Comparison of ENCODE assay signal across 8 mouse cellular contexts in the genomic region with DNA sequence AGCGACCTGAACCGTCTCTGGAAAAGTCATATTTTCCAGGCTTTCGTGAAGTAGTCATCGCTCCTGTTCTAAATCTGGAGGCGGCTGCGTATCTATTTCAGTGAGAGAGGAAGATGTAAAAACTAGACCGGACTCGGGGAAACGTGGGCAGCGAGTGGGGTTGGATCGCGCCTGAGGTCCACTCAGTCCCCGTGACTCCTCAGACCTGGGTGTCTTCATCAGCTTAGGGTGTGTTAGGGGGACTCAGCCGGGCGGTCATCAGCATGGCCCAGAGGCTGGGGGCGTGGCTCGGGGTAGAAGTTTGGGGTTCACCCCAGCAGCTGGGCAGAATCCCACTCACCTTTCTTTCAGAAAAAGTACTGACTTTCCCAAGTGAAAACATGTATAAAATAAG.
DNase-seq lines count a peak whose midpoint lies in the region; ATAC-seq lines count a peak whose summit lies in the region.

No protein-coding gene starts in this region.

- H3K9me3 ChIP-seq in heart, embryonic 14.5 days (ENCODE audit: control insufficient read depth, low read length), result no peaks in the 10 kb centered on the region
- H3K9me3 ChIP-seq in hindbrain, embryonic 10.5 days, result no peaks in the 10 kb centered on the region

- H3K4me3 ChIP-seq in heart, embryonic 14.5 days (ENCODE audit: control insufficient read depth in 1 of 2, insufficient read depth in 1 of 2, low read depth in 1 of 2, low read length in 2 of 2), result peak overlapping the region; percentile 62 to 85
- peak overlapping the region; percentile 60 for H3K4me3 ChIP-seq in hindbrain, embryonic 10.5 days
- H3K4me3 ChIP-seq in macrophage (ENCODE audit: inconsistent target), result peak overlapping the region; percentile 52

- H3K4me2 ChIP-seq in heart, embryonic 14.5 days (ENCODE audit: low read length), result peak overlapping the region; percentile 81

- H3K9ac ChIP-seq in heart, embryonic 14.5 days (ENCODE audit: low read length), result peak overlapping the region; percentile 87

- no peaks in the 10 kb centered on the region for H3K27me3 ChIP-seq in heart, embryonic 14.5 days (ENCODE audit: control insufficient read depth, insufficient read depth, low read length)
- H3K27me3 ChIP-seq in hindbrain, embryonic 10.5 days (ENCODE audit: insufficient read depth, poor library complexity, severe bottlenecking), result no peaks in the 10 kb centered on the region

- H3K79me2 ChIP-seq in macrophage (ENCODE audit: inconsistent target), result no peaks in the 10 kb centered on the region

- no peaks in the 10 kb centered on the region for H3K36me3 ChIP-seq in heart, embryonic 14.5 days (ENCODE audit: control insufficient read depth, insufficient read depth, low read length)
- no peaks in the 10 kb centered on the region for H3K36me3 ChIP-seq in hindbrain, embryonic 10.5 days
- no peaks in the 10 kb centered on the region for H3K36me3 ChIP-seq in macrophage (ENCODE audit: inconsistent target)

- H3K4me1 ChIP-seq in heart, embryonic 14.5 days (ENCODE audit: control insufficient read depth in 2 of 2, insufficient read depth in 2 of 2, low read length in 2 of 2), result no peaks in the 10 kb centered on the region
- peaks cover 19% of the 10 kb centered on the region for H3K4me1 ChIP-seq in hindbrain, embryonic 10.5 days (replicated peaks)

- no peak for ATAC-seq in heart, embryonic 14.5 days (ENCODE audit: insufficient number of reproducible peaks, insufficient read depth, low FRiP score, low read depth)
- peak; percentile 41 for ATAC-seq in activated CD4-positive, CD25-positive, alpha-beta regulatory T cell, adult 4 months

- DNase-seq in heart, adult 8-10 months (ENCODE audit: low spot score), result no peak
- no peak for DNase-seq in hindbrain, embryonic 10.5 days (ENCODE audit: low spot score)
- peak; percentile 13 to 22 for DNase-seq in thymus, postnatal 10 days (ENCODE audit: low spot score in 2 of 2)
- DNase-seq in ovary, adult 18-20 months (ENCODE audit: low spot score), result no peak
- DNase-seq in cerebellum, postnatal 14 days, result no peak

- peak overlapping the region; percentile 99 for H3K27ac ChIP-seq in heart, embryonic 14.5 days (replicated peaks in 1 of 2; ENCODE audit: control insufficient read depth in 1 of 2, insufficient read depth in 1 of 2, low read depth in 2 of 2, low read length in 2 of 2)
- H3K27ac ChIP-seq in hindbrain, embryonic 10.5 days, result peak overlapping the region; percentile 97
- H3K27ac ChIP-seq in macrophage, result peak overlapping the region; percentile 19; the same call in 1 of the 2 replicates

- 2% methylated on average over 17 of the region's 17 CpGs for WGBS in heart, embryonic 14.5 days
- WGBS in hindbrain, embryonic 10.5 days, result 3% methylated on average over 17 of the region's 17 CpGs
- 8% methylated on average over 17 of the region's 17 CpGs for WGBS in macrophage (ENCODE audit: missing documents)

Comparison
In these comparisons a context has a peak if more than half of its experiments do, and no peak if none do; other contexts are left out.
1. H3K27ac ChIP-seq: peak in every context shown above with its lines; median percentile 99 in heart, embryonic 14.5 days; 97 in hindbrain, embryonic 10.5 days; 19 in macrophage.
2. DNase-seq: peak in thymus, postnatal 10 days (2 of 2); none in heart, adult 8-10 months (single experiment), hindbrain, embryonic 10.5 days (single experiment), ovary, adult 18-20 months (single experiment) and cerebellum, postnatal 14 days (0 of 2).
3. Peak in every context shown above with its lines, with median percentiles within 50 percentile points of each other: H3K4me3 ChIP-seq.